Mouse (Mus musculus) thymus, adult 18-20 months (tissue): ENCODE measurements around the gene Gm4847.

Experiments
- DNase-seq, 2 experiments: peaks; one replicate each; pipeline ENCODE4 v3.0.0; 2022; ENCODE audit warnings: mixed read lengths in 2 of 2

The Gm4847 gene

DNA sequence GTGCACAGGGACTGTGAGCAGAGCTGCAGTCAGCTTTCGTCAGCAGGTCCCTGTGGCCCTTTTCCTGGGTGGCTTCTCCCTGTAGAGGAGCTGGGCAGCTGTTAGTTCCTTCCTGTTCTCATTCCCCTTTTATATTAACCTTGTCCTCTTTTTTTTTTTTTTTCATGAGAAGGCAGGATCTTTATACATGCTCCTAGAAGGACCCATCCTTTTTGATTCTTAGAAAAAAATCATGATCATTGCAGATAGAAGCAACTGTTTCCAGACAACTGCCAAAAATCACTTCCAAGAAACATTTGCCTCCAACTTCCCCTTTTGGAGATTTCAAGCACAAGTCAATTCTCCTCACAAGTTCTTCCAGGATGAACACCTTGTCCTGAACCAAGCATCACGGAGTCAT is at the start of gene Gm4847:
Gene Gm4847 (minus strand): TSS at position 101 of the 400 bp plus-strand sequence.
- DNase-seq: no peak

- DNase-seq: no peak
Observed at GRCm38 (mm10) chr1:166681745-166682144, 34.3 kb upstream of the Gm4847 start, which contains the start of gene Fmo9. Gene Fmo9 (minus strand): TSS chr1:166681845.

DNA sequence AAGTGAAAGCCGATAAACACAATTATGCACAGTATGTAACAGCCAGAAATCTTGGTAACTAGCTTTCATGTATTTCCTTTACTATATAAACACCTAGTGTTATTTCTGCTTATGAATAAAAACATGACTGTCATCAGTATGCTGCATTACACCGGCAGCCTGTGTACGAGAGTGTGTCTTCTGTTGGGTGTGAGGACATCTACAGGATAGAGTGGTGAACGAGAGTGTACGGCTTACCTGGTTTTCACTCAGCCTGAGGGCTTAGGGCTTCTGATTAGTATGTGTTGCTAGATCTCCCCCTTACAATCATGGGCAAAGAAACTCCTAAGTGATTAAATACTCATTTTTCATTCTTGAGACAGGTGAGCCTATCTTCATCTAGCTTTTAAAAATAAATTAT is 21.8 kb upstream of the Gm4847 start:
- DNase-seq: no peak

GRCm38 (mm10) chr1:166660800-166661199 is 13.3 kb upstream of the Gm4847 start:
- DNase-seq: no peak
